8 mouse cellular contexts compared by ENCODE assay signal in genomic region chr4:135306533-135306932, GRCm38 (mm10). TPM values are rescaled to one million over a fixed set of nuclear protein-coding genes. Genes with fewer than 3 reads are reported as not detected.
A peak's percentile ranks its signal among the peaks of the same experiment; 100 is the strongest.
DNase-seq lines count a peak whose midpoint lies in the region; ATAC-seq lines count a peak whose summit lies in the region.

No protein-coding gene starts in this region.

- no peak for ATAC-seq in activated CD4-positive, CD25-positive, alpha-beta regulatory T cell, adult 4 months

- DNase-seq in right cerebral cortex, adult 18-20 months = peak; percentile 43
- DNase-seq in right cerebral cortex, postnatal 4 days = no peak
- peak; percentile 74 for DNase-seq in gastrocnemius, postnatal 25 days
- peak; percentile 50 to 65 for DNase-seq in kidney, postnatal 4 days
- DNase-seq in skeletal muscle tissue, adult 2 months (ENCODE audit: low read depth, low spot score) = peak; percentile 78
- DNase-seq in c-Kit-positive CD71-positive TER-119-positive erythroid progenitor cells, embryonic 14.5 days (ENCODE audit: low spot score) = no peak
- DNase-seq in thymus, postnatal 10 days (ENCODE audit: low spot score in 2 of 2) = no peak

RNA-seq across cellular contexts. Expression of gene Clic4, which starts 33.9 kb away (rescaled TPM):
- total RNA-seq in gastrocnemius, postnatal 25 days (2021) = 10 to 100 TPM; 28.6 to 38.0 TPM
- polyA plus RNA-seq in activated CD4-positive, CD25-positive, alpha-beta regulatory T cell, adult 4 months (2017; shearing (Covaris generic)) = 1 to 10 TPM; 4.5 to 8.8 TPM

RNA-seq across cellular contexts. Expression of gene Srrm1, which starts 46.6 kb away (rescaled TPM):
- total RNA-seq in gastrocnemius, postnatal 25 days (2021) = 10 to 100 TPM; 52.9 to 58.1 TPM
- 100 to 1,000 TPM; 205 to 216 TPM for polyA plus RNA-seq in activated CD4-positive, CD25-positive, alpha-beta regulatory T cell, adult 4 months (2017; shearing (Covaris generic))

Comparison
In these comparisons a context has a peak if more than half of its experiments do, and no peak if none do; other contexts are left out.
1. DNase-seq: peak in right cerebral cortex, adult 18-20 months (single experiment), gastrocnemius, postnatal 25 days (single experiment), kidney, postnatal 4 days (2 of 2) and skeletal muscle tissue, adult 2 months (single experiment); none in right cerebral cortex, postnatal 4 days (single experiment), c-Kit-positive CD71-positive TER-119-positive erythroid progenitor cells, embryonic 14.5 days (single experiment) and thymus, postnatal 10 days (0 of 2).